Mouse (Mus musculus) small intestine, adult 2 months (tissue): ENCODE results near the gene Trpt1.

ENCODE experiments used
- CTCF ChIP-seq: fragments of 200-500 bp; IDR thresholded peaks from 2 replicates; pipeline ENCODE4 v1.5.1; 2012; ENCODE audit warnings: low read depth, mild to moderate bottlenecking, control low read depth, inconsistent platforms, low read length, moderate library complexity, mixed read lengths; ENCODE audit not compliant: insufficient replicate concordance, insufficient read length; ENCODE audit errors: extremely low read depth
- POLR2A ChIP-seq: fragments of 200-500 bp; IDR thresholded peaks from 2 replicates; pipeline ENCODE4 v1.6.1; 2012; ENCODE audit warnings: low read depth, mild to moderate bottlenecking, control low read depth, inconsistent platforms, low read length, moderate library complexity

- TF ChIP-seq CTCF (peak; percentile 7; the same call in 1 of the 2 replicates), POLR2A (0 out of 2 replicates have a peak, but pooled peaks have one; percentile 45)
These were observed 20.1 kb upstream of the Trpt1 start, which contains the start of gene Plcb3 for GRCm38 (mm10) chr19:6975537-6976521.
